Mouse (Mus musculus) frontal cortex, postnatal 36 days (tissue): Measurements from ENCODE around the gene Fam72a.

Source experiments
- DNase-seq, 2 experiments: peaks; one replicate each; pipeline ENCODE4 v3.0.0; 2022; ENCODE audit warnings: low spot score in 2 of 2

Fam72a gene

GRCm38 (mm10) chr1:131527281-131528080, at the start of gene Fam72a, which contains the start of gene Srgap2:
Fam72a (plus strand) TSS chr1:131527903.
Srgap2 (minus strand) TSS chr1:131527352.
- DNase-seq, result peak; percentile 99 to 100

- no peak for DNase-seq
These were observed 48.9 kb upstream of the Fam72a start for GRCm38 (mm10) chr1:131478770-131479305.

- no peak for DNase-seq
These were observed 46.3 kb upstream of the Fam72a start for GRCm38 (mm10) chr1:131481391-131481790.

- peak in 1 of 2 experiments; percentile 21 for DNase-seq
These were observed 45.5 kb upstream of the Fam72a start for GRCm38 (mm10) chr1:131482242-131482641.

- no peak for DNase-seq
These were observed 41.4 kb upstream of the Fam72a start for GRCm38 (mm10) chr1:131486094-131486850.

- DNase-seq, result no peak
These were observed 38.4 kb upstream of the Fam72a start for GRCm38 (mm10) chr1:131489312-131489711.

- no peak for DNase-seq
These were observed 36.1 kb upstream of the Fam72a start for GRCm38 (mm10) chr1:131491579-131491978.

GRCm38 (mm10) chr1:131492360-131492759, 35.3 kb upstream of the Fam72a start:
- no peak for DNase-seq

- peak; percentile 37 for DNase-seq
These were observed 33.5 kb upstream of the Fam72a start for GRCm38 (mm10) chr1:131493966-131494898.

GRCm38 (mm10) chr1:131498231-131498630, 29.5 kb upstream of the Fam72a start:
- DNase-seq, result no peak

- no peak for DNase-seq
These were observed 26.0 kb upstream of the Fam72a start for GRCm38 (mm10) chr1:131501681-131502080.

- DNase-seq, result no peak
These were observed 16.6 kb upstream of the Fam72a start for GRCm38 (mm10) chr1:131511131-131511530.

- no peak for DNase-seq
These were observed 15.8 kb upstream of the Fam72a start for GRCm38 (mm10) chr1:131511661-131512500.

GRCm38 (mm10) chr1:131513136-131513535, 14.6 kb upstream of the Fam72a start:
- no peak for DNase-seq

GRCm38 (mm10) chr1:131514197-131514596, 13.5 kb upstream of the Fam72a start:
- no peak for DNase-seq

- DNase-seq, result no peak
These were observed 11.1 kb upstream of the Fam72a start for GRCm38 (mm10) chr1:131516588-131516987.

GRCm38 (mm10) chr1:131523794-131524193, 3.9 kb upstream of the Fam72a start:
- no peak for DNase-seq

GRCm38 (mm10) chr1:131525101-131525585, 2.6 kb upstream of the Fam72a start:
- peak; percentile 35 to 47 for DNase-seq

- DNase-seq, result peak; percentile 48 to 62
These were observed 2.0 kb upstream of the Fam72a start for GRCm38 (mm10) chr1:131525586-131526271.
